Mouse (Mus musculus) heart, postnatal 36 days (tissue): ENCODE data around the gene Tardbp. TPM values are rescaled to one million over a fixed set of nuclear protein-coding genes. Genes with fewer than 3 reads are reported as not detected.

Source experiments
- DNase-seq, 2 experiments: peaks; one replicate each; pipeline ENCODE4 v3.0.0; 2021 to 2022
- intact Hi-C: fragments of 180-260 bp; cut with DNase I; formaldehyde crosslinking; loops from one replicate; pipeline ENCODE4 v1.15.1; 2025
- total RNA-seq, 2 experiments: library from RNA; stranded (reverse); gene quantifications; 2 replicates each; pipeline ENCODE4 v1.2.3; 2021

Gene Tardbp
- 100 to 1,000 TPM; 123 to 130 TPM for total RNA-seq

DNA sequence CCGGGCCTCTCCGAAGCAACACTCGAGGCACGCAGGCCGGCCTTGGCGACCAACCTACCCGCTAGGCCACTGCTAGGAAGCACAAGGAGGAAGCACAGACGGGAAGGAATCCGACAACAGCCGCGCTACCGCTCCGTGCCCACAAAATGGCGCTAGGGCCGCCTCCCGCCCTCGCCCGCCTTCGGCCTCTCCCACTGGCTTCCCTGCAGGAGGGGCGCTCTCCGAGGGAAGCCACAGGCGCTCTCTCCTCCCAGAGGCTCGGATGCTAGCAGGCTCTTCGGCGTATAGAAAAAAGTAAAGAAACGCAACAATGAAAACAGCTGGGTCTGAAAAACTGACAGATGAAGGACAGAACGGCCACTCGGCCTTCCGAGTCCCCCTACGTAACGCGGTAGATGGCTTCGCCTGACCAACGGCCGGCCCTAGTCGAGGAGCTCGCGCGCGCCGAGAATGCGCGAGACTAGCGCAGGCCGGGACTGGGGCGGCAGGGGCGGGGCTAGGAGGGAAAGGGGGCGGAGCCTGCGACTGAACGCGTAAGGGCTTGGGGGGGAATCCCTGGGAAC is at the start of gene Tardbp:
Tardbp (minus strand) TSS at position 397 of the 563 bp plus-strand sequence.
- intact Hi-C loops: no loop called here
- peak; percentile 96 to 97 for DNase-seq

- DNase-seq: peak; percentile 41 to 47
Measured at GRCm38 (mm10) chr4:148676188-148676960, 49.6 kb upstream of the Tardbp start.

DNA sequence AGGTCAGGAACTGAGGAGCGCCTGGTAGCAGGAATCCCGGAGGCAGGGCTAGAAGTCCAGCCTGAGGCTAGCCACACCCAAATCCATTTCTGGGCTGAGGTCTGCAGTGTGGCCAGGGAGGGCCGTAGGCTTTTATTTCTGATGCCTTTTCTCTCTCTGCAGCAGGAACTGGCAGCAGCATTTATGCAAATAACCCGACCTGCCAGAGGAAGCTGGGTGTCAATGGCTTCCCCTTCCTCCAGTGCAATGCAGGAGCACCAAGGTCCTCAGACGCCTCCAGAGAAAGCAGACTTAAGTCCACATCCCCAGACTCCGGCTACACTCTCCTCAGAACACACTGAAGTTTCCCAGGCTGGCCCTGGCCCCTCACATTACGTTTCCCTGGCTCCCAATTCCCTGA is 48.2 kb upstream of the Tardbp start:
- peak in 1 of 2 experiments; percentile 21 for DNase-seq
- intact Hi-C loops: no loop called here

More at GRCm38 (mm10) chr4:148676188-148676960, 49.6 kb upstream of the Tardbp start:
- intact Hi-C loops: no loop called here

DNA sequence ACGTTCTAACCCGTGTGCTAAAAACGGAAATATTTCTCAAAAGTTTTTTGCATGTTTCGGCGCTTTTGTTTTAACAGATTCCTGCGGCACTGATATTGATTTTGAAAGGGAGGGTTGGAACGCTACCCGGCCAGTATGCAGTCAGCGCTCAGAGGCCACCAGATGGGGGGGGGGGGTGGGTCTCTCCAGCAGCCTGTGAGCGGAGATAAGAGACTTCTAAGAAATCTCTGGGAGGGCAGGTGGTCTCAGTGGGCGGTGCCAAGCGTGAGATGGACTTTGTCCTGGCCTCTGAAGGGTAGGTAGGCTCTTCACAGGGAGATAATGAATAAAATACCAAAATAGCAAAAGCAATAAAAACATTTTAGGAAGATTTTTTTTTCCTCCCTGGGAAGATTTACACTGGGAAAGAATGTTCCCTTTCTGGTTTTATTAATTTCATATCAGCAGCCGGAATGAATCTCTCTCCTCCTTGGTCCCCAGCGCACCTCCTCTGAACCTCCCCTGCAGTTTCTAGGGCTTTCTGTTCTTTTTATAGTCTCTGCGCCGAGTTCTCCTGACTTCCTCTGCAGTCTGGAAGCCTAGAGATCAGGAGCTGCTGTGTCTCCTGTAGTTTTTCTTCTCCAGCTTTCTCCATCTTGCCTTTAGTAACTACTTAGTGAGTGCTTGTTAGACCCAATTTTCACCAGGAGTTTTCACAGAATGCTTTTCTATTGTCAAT is 44.6 kb upstream of the Tardbp start:
- no peak for DNase-seq
- intact Hi-C loops: no loop called here

GRCm38 (mm10) chr4:148667006-148667755 is 40.4 kb upstream of the Tardbp start:
- intact Hi-C loops: no loop called here
- peak in 1 of 2 experiments; percentile 46 for DNase-seq

- intact Hi-C loops: no loop called here
- DNase-seq: no peak
Measured at GRCm38 (mm10) chr4:148664021-148664420, 37.2 kb upstream of the Tardbp start.

- intact Hi-C loops: no loop called here
- DNase-seq: no peak
Measured at GRCm38 (mm10) chr4:148663326-148663725, 36.5 kb upstream of the Tardbp start.

GRCm38 (mm10) chr4:148662168-148662965 is 35.5 kb upstream of the Tardbp start:
- intact Hi-C loops: no loop called here
- peak; percentile 71 to 81 for DNase-seq

GRCm38 (mm10) chr4:148660174-148660573 is 33.4 kb upstream of the Tardbp start:
- intact Hi-C loops: no loop called here
- DNase-seq: no peak

GRCm38 (mm10) chr4:148657776-148658175 is 31.0 kb upstream of the Tardbp start:
- DNase-seq: no peak
- intact Hi-C loops: no loop called here

GRCm38 (mm10) chr4:148656691-148657258 is 30.0 kb upstream of the Tardbp start:
- DNase-seq: no peak
- intact Hi-C loops: no loop called here

GRCm38 (mm10) chr4:148654701-148655398 is 28.0 kb upstream of the Tardbp start:
- DNase-seq: no peak
- intact Hi-C loops: no loop called here

GRCm38 (mm10) chr4:148651045-148651444 is 24.2 kb upstream of the Tardbp start:
- intact Hi-C loops: no loop called here
- DNase-seq: peak in 1 of 2 experiments; percentile 34

- intact Hi-C loops: no loop called here
- no peak for DNase-seq
Measured at GRCm38 (mm10) chr4:148649309-148649708, 22.5 kb upstream of the Tardbp start.

- intact Hi-C loops: no loop called here
- peak in 1 of 2 experiments; percentile 31 for DNase-seq
Measured at GRCm38 (mm10) chr4:148646616-148647015, 19.8 kb upstream of the Tardbp start.

DNA sequence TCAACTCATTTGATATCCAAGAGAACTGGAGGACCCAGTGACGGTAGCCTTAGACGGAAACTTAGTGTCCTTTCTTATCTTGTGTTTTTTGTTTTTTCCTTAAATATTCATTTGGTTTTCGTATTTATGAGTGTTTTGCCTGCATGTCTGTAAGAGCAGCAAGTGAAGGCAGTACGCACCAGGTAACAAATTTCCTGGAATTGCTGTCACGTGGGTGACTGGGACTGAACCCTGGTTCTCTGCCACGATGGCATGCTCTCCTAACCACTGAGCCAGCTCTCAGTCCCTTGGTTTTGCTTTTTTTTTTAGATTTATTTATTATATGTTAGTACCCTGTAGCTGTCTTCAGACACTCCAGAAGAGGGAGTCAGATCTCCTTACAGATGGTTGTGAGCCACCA is 18.1 kb upstream of the Tardbp start:
- no peak for DNase-seq
- intact Hi-C loops: no loop called here

- DNase-seq: peak; percentile 60 to 71
- intact Hi-C loops: no loop called here
Measured at GRCm38 (mm10) chr4:148644157-148644511, 17.3 kb upstream of the Tardbp start.

DNA sequence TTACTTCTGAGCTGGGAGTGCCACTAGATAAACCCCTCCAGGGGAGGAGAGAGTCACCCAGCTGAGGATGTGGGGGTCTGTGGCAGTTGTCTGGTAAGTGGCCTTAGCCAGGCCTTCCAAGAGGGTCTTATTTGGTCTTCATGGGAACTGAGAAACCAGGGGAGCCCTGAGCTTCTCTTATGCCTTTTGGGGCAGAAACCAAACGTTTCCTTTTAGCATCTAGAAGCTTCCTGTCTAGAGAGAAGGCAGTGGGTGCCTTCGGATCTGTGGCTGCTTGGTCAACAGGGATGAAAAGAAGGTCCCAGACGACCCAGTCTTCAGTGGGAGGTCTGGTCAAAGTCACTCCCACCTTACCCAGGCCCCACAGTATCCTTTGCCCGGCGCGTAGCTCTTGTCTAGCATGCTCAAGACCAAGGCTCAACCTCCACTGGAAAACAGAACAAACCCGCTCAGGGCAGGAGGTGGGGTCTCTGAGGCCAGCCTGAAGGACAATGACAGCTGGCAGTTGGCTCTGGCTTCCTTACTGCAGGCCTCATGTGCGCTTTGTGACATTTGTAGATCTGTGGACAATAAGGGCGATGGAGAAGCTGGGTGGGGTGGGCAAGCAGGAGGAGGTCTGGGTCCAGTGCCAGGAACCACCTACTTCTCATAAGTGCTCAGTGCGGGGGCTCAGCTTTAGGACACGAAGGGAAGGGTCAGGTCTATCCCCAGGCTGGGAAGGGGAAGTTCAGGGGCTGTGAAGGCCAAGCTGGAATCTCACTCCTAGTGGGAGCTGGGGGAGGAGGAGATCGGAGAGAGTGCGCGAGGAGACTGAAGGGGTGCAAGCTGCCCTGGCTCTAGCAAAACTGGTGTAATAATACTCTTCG is 16.7 kb upstream of the Tardbp start, which contains the start of gene Gm572:
Gm572 (plus strand) TSS at position 27 of the 866 bp plus-strand sequence.
- no peak for DNase-seq
- intact Hi-C loops: no loop called here
